Mouse (Mus musculus): ENCODE measurements around the gene Kbtbd13. TPM values are rescaled to one million over a fixed set of nuclear protein-coding genes. Genes with fewer than 3 reads are reported as not detected.
A peak's percentile ranks its signal among the peaks of the same experiment; 100 is the strongest.

Kbtbd13 gene
- total and polyA plus RNA-seq, 3 experiments = not detected

- H3K4me3 ChIP-seq (replicated peaks in 1 of 3; ENCODE audit: low read depth in 2 of 3, low read length in 2 of 3, poor library complexity in 1 of 3) = no peak overlapping the region
- H3K9ac ChIP-seq (ENCODE audit: insufficient read depth, low read depth) = no peak overlapping the region
- in situ Hi-C loops (cut with MboI; ENCODE audit: low pct_ligation_motif_present, low pct_unique_long_range_greater_than_20kb, low sequenced_read_pairs) = no loop called here
- H3K4me1 ChIP-seq (ENCODE audit: control insufficient read depth in 1 of 2, insufficient read depth in 2 of 2) = peaks cover 0 to 6% of the 10 kb centered on the region in 2 experiments; a peak in 2 of 4 replicates
- peaks cover 4% of the 10 kb centered on the region for H3K9me3 ChIP-seq (replicated peaks; ENCODE audit: low read length)
- DNase-seq (ENCODE audit: extremely low read depth) = peak; percentile 56
- H3K27ac ChIP-seq (ENCODE audit: insufficient read depth, low read depth) = no peak overlapping the region
- no peaks in the 10 kb centered on the region for H3K79me2 ChIP-seq (replicated peaks; ENCODE audit: control insufficient read depth, extremely low read depth, insufficient read depth, poor library complexity, severe bottlenecking)
- TF ChIP-seq RAD21 (IDR thresholded peaks at IDR 0.05; ENCODE audit: low read depth, low read length) (peak; percentile 59), NRF1 (IDR thresholded peaks at IDR 0.05; ENCODE audit: low read depth, low read length) (no peak), EP300 (IDR thresholded peaks at IDR 0.05; ENCODE audit: low read length) (no peak), GABPA (IDR thresholded peaks at IDR 0.05; ENCODE audit: insufficient replicate concordance, low read depth, low read length) (no peak), HCFC1 (IDR thresholded peaks at IDR 0.05; ENCODE audit: low read depth, low read length) (no peak), SMC3 (IDR thresholded peaks at IDR 0.05; ENCODE audit: low read depth, low read length) (peak; percentile 90), CTCF (conservative IDR thresholded peaks at IDR 0.05 in 1 of 2, IDR thresholded peaks at IDR 0.05 in 1 of 2; ENCODE audit: low read depth in 2 of 2, low read length in 2 of 2) (peak; percentile 54 to 86), POLR2A (IDR thresholded peaks at IDR 0.05; ENCODE audit: low read depth, low read length) (no peak)
- H3K27me3 ChIP-seq (replicated peaks) = peaks cover 7% of the 10 kb centered on the region
- no peaks in the 10 kb centered on the region for H3K36me3 ChIP-seq (replicated peaks in 1 of 2; ENCODE audit: control insufficient read depth in 1 of 2, insufficient read depth in 1 of 2, low read length in 1 of 2)
- H3K4me2 ChIP-seq (ENCODE audit: insufficient read depth, low read depth, poor library complexity, severe bottlenecking) = no peak overlapping the region
- dilution Hi-C loops (cut with MboI; ENCODE audit: extremely low pct_ligation_motif_present, extremely low pct_unique_long_range_greater_than_20kb, low sequenced_read_pairs) = no loop called here
Measured at GRCm38 (mm10) chr9:65392638-65393364, 1.3 kb upstream of the Kbtbd13 start.

DNA sequence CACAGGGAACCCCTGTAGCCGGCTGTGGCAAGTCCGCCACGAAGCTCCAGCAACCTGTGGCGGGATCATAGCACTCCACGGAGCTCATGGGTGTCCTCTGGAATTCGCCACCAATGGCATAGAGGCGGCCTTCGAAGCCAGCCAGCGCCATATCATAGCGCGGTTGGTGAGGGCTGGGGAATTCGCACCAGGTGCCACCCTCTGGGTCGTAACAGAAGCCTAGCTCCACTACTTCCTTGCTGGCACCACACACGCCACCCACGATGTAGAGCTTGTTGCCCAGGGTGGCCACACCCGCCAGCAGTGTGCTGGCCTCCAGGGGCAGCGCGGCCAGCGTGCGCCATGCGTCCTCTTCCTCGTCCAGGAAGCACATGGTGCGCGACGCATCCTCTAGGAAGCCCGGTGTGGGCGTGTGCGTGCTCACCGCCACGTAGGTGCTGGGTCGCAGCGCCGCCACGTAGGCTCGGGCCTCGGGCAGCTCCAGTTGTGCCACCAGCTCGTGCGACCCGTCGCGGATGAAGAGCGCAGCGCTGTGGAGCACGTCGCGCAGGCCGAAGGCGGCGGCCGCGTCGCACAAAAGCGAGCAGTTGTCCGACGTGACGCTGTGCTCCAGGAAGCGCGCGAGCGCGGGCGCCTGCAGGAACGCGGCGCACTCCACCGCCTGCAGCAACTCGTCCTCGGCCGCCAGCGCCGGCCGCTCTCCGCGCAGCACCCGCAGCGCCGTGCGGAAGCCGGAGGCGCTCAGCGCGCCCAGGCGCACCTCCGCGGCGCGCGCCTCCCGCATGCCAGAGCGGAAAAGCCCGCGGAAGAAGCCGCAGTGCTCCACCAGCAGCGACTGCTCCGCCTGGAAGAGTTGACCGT lies 470 bp downstream of the Kbtbd13 start:
- peaks cover 4% of the 10 kb centered on the region for H3K27me3 ChIP-seq (replicated peaks)
- TF ChIP-seq POLR2AphosphoS2 (IDR thresholded peaks at IDR 0.05; ENCODE audit: low read depth, low read length) (no peak), NELFE (IDR thresholded peaks at IDR 0.05; ENCODE audit: low read depth, low read length) (no peak), IRF4 (IDR thresholded peaks at IDR 0.05; ENCODE audit: low read depth, low read length) (no peak), JUND (conservative IDR thresholded peaks at IDR 0.05; ENCODE audit: low read depth, low read length) (no peak), PAX5 (IDR thresholded peaks at IDR 0.05; ENCODE audit: low read length) (no peak), KAT2A (IDR thresholded peaks at IDR 0.05; ENCODE audit: insufficient replicate concordance, low read length) (no peak), RCOR1 (conservative IDR thresholded peaks at IDR 0.05; ENCODE audit: low read depth, low read length) (no peak), GABPA (IDR thresholded peaks at IDR 0.05; ENCODE audit: insufficient replicate concordance, low read depth, low read length) (no peak), RAD21 (IDR thresholded peaks at IDR 0.05; ENCODE audit: low read depth, low read length) (no peak), MYC (IDR thresholded peaks at IDR 0.05; ENCODE audit: low read depth, low read length) (no peak), MAX (IDR thresholded peaks at IDR 0.05; ENCODE audit: low read length) (no peak), USF1 (IDR thresholded peaks at IDR 0.05; ENCODE audit: low read depth, low read length) (no peak), BHLHE40 (IDR thresholded peaks at IDR 0.05; ENCODE audit: low read depth, low read length) (no peak), CHD2 (IDR thresholded peaks at IDR 0.05; ENCODE audit: low read length) (no peak), TCF12 (IDR thresholded peaks at IDR 0.05; ENCODE audit: low read depth, low read length) (no peak), JUN (IDR thresholded peaks at IDR 0.05; ENCODE audit: insufficient read depth, low read depth, low read length) (no peak), ETS1 (conservative IDR thresholded peaks at IDR 0.05; ENCODE audit: low read depth, low read length) (no peak), ZMIZ1 (IDR thresholded peaks at IDR 0.05; ENCODE audit: low read depth, low read length) (no peak), NRF1 (IDR thresholded peaks at IDR 0.05; ENCODE audit: low read depth, low read length) (no peak)
- H3K4me2 ChIP-seq (ENCODE audit: insufficient read depth, low read depth, poor library complexity, severe bottlenecking) = no peak overlapping the region
- no peaks in the 10 kb centered on the region for H3K36me3 ChIP-seq (replicated peaks in 1 of 2; ENCODE audit: control insufficient read depth in 1 of 2, insufficient read depth in 1 of 2, low read length in 1 of 2)
- H3K9ac ChIP-seq (ENCODE audit: insufficient read depth, low read depth) = no peak overlapping the region
- H3K9me3 ChIP-seq (replicated peaks; ENCODE audit: low read length) = peaks cover 4% of the 10 kb centered on the region
- DNase-seq (ENCODE audit: extremely low read depth) = no peak
- H3K4me3 ChIP-seq (replicated peaks in 1 of 3; ENCODE audit: low read depth in 2 of 3, low read length in 2 of 3, poor library complexity in 1 of 3) = no peak overlapping the region
- dilution Hi-C loops (cut with MboI; ENCODE audit: extremely low pct_ligation_motif_present, extremely low pct_unique_long_range_greater_than_20kb, low sequenced_read_pairs) (no loop called here), in situ Hi-C loops (cut with MboI; ENCODE audit: low pct_ligation_motif_present, low pct_unique_long_range_greater_than_20kb, low sequenced_read_pairs) (no loop called here)
- no peak overlapping the region for H3K27ac ChIP-seq (ENCODE audit: insufficient read depth, low read depth)
- H3K79me2 ChIP-seq (replicated peaks; ENCODE audit: control insufficient read depth, extremely low read depth, insufficient read depth, poor library complexity, severe bottlenecking) = no peaks in the 10 kb centered on the region
- H3K4me1 ChIP-seq (ENCODE audit: control insufficient read depth in 1 of 2, insufficient read depth in 2 of 2) = peaks cover 0 to 6% of the 10 kb centered on the region in 2 experiments; a peak in 2 of 4 replicates

All from CH12.LX (cell line).